Mouse (Mus musculus) brain, embryonic 14.5 days (tissue): ENCODE measurements around the gene Creb5.

ENCODE experiments used
- CTCF ChIP-seq: fragments of 200-500 bp; IDR thresholded peaks from 2 replicates; pipeline ENCODE4 v1.5.1; 2012; ENCODE audit warnings: inconsistent platforms, mild to moderate bottlenecking, moderate library complexity, borderline replicate concordance; ENCODE audit not compliant: insufficient read depth, insufficient read length; ENCODE audit errors: extremely low read depth
- POLR2A ChIP-seq: fragments of 200-500 bp; IDR thresholded peaks from 2 replicates; pipeline ENCODE4 v1.6.1; 2012; ENCODE audit warnings: mild to moderate bottlenecking, inconsistent platforms, borderline replicate concordance; ENCODE audit not compliant: poor library complexity, insufficient read depth, insufficient read length, severe bottlenecking; ENCODE audit errors: extremely low read depth

DNA sequence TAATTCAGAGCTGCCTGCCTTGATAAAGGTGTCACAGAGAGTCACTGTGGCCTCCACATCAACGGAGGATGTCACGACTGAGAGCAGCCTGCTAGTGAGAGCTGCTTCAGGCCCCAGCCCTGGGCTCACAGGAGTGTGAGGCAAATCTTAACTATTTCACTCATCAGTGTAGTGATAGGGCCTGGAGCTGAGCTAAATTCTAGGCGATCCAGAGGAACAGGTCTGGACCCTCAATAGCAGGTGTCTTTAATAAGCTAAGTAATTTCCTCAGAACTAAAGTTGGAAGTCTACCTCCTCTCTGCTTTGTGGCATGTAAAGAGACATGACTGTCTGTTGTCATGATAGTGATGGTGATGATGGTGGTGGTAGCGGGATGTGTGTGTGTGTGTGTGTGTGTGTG is 283.8 kb downstream of the Creb5 start:
- TF ChIP-seq POLR2A (no peak), CTCF (no peak)
